Mouse (Mus musculus) thymus, adult 2 months (tissue): Measurements from ENCODE around the gene Rbms3. TPM values are rescaled to one million over a fixed set of nuclear protein-coding genes. Genes with fewer than 3 reads are reported as not detected.

Experiments used
- DNase-seq: peaks from one replicate; pipeline ENCODE4 v3.0.0; 2021
- H3K27ac ChIP-seq: fragments of 200-500 bp; 2 replicates; pipeline ENCODE4 v1.5.1; 2012; ENCODE audit warnings: low read length, control low read depth; ENCODE audit not compliant: control insufficient read depth, insufficient read depth
- H3K27me3 ChIP-seq: fragments of 200-500 bp; 2 replicates; pipeline ENCODE4 v1.6.1; 2012; ENCODE audit warnings: mild to moderate bottlenecking, low read length, moderate library complexity, mixed read lengths; ENCODE audit not compliant: control insufficient read depth, insufficient read depth
- H3K36me3 ChIP-seq: fragments of 200-500 bp; 2 replicates; pipeline ENCODE4 v1.6.1; 2012; ENCODE audit warnings: mild to moderate bottlenecking, low read length, moderate library complexity; ENCODE audit not compliant: control insufficient read depth, insufficient read depth
- H3K4me1 ChIP-seq: fragments of 200-500 bp; replicated peaks from 2 replicates; pipeline ENCODE4 v1.6.1; 2012; ENCODE audit warnings: low read length; ENCODE audit not compliant: control insufficient read depth, insufficient read depth
- H3K4me3 ChIP-seq: fragments of 200-500 bp; 2 replicates; pipeline ENCODE4 v1.5.1; 2012; ENCODE audit warnings: mild to moderate bottlenecking, low read length, control low read depth, moderate library complexity; ENCODE audit not compliant: control insufficient read depth, insufficient read depth
- CTCF ChIP-seq: fragments of 200-500 bp; IDR thresholded peaks from 2 replicates; pipeline ENCODE4 v1.5.1; 2012; ENCODE audit warnings: mild to moderate bottlenecking, control low read depth, low read length, moderate library complexity, borderline replicate concordance; ENCODE audit not compliant: control insufficient read depth, poor library complexity, insufficient read depth; ENCODE audit errors: extremely low read depth
- POLR2A ChIP-seq: fragments of 200-500 bp; IDR thresholded peaks from 2 replicates; pipeline ENCODE4 v1.6.1; 2012; ENCODE audit warnings: mild to moderate bottlenecking, low read length, control low read depth, moderate library complexity; ENCODE audit not compliant: control insufficient read depth, poor library complexity, insufficient read depth; ENCODE audit errors: extremely low read depth
- WGBS: fragments of 180-500 bp; shearing (Covaris S2); methylation state at CpG from one replicate; pipeline ENCODE4 v1.1.7; 2018; 5-methylcytosine and 5-hydroxymethylcytosine counted together
- polyA plus RNA-seq: library from polyadenylated mRNA; depleted of rRNA; stranded (reverse); fragments of >200 nt; gene quantifications from 2 replicates; pipeline ENCODE4 v1.2.3, GENCODE M21; 2012

The Rbms3 gene
- polyA plus RNA-seq, 1 experiment, result 10.9 TPM

GRCm38 (mm10) chr9:117115609-117116008 is 514.1 kb downstream of the Rbms3 start:
- no peaks in the 10 kb centered on the region for H3K27me3 ChIP-seq
- no peak for TF ChIP-seq CTCF
- no peak for TF ChIP-seq POLR2A
- H3K4me1 ChIP-seq, result no peaks in the 10 kb centered on the region
- DNase-seq, result no peak
- H3K27ac ChIP-seq, result no peak overlapping the region
- no peaks in the 10 kb centered on the region for H3K36me3 ChIP-seq
- no peak overlapping the region for H3K4me3 ChIP-seq
- 45% methylated on average over 2 of the region's 2 CpGs for WGBS

GRCm38 (mm10) chr9:117113592-117113991 is 516.1 kb downstream of the Rbms3 start:
- no peaks in the 10 kb centered on the region for H3K27me3 ChIP-seq
- DNase-seq, result no peak
- H3K27ac ChIP-seq, result no peak overlapping the region
- WGBS, result 90% methylated on average over 2 of the region's 2 CpGs
- TF ChIP-seq CTCF (no peak), POLR2A (no peak)
- no peaks in the 10 kb centered on the region for H3K4me1 ChIP-seq
- no peak overlapping the region for H3K4me3 ChIP-seq
- no peaks in the 10 kb centered on the region for H3K36me3 ChIP-seq

- TF ChIP-seq CTCF (no peak), POLR2A (no peak)
- no peaks in the 10 kb centered on the region for H3K27me3 ChIP-seq
- H3K27ac ChIP-seq, result no peak overlapping the region
- no peak for DNase-seq
- H3K4me1 ChIP-seq, result no peaks in the 10 kb centered on the region
- 96% methylated on average over 4 of the region's 4 CpGs for WGBS
- H3K4me3 ChIP-seq, result no peak overlapping the region
- no peaks in the 10 kb centered on the region for H3K36me3 ChIP-seq
Observed at GRCm38 (mm10) chr9:117107926-117108325, 521.8 kb downstream of the Rbms3 start.

GRCm38 (mm10) chr9:117102198-117102930 is 527.3 kb downstream of the Rbms3 start:
- DNase-seq, result no peak
- H3K36me3 ChIP-seq, result no peaks in the 10 kb centered on the region
- no peak for TF ChIP-seq CTCF
- no peak for TF ChIP-seq POLR2A
- H3K27me3 ChIP-seq, result no peaks in the 10 kb centered on the region
- H3K4me3 ChIP-seq, result no peak overlapping the region
- no peaks in the 10 kb centered on the region for H3K4me1 ChIP-seq
- no peak overlapping the region for H3K27ac ChIP-seq
- 87% methylated on average over 19 of the region's 19 CpGs for WGBS

GRCm38 (mm10) chr9:117100181-117100580 is 529.5 kb downstream of the Rbms3 start:
- 89% methylated on average over 5 of the region's 5 CpGs for WGBS

GRCm38 (mm10) chr9:117093551-117093950 is 536.2 kb downstream of the Rbms3 start:
- Histone ChIP-seq H3K4me3 (no peak overlapping the region), H3K27me3 (no peaks in the 10 kb centered on the region), H3K36me3 (no peaks in the 10 kb centered on the region), H3K4me1 (no peaks in the 10 kb centered on the region), H3K27ac (no peak overlapping the region)
- TF ChIP-seq POLR2A (no peak), CTCF (no peak)
- DNase-seq, result no peak
- WGBS, result 69% methylated on average over 6 of the region's 6 CpGs

More at GRCm38 (mm10) chr9:117100181-117100580, 529.5 kb downstream of the Rbms3 start:
- H3K4me1 ChIP-seq, result no peaks in the 10 kb centered on the region
- no peak for TF ChIP-seq CTCF
- no peak for TF ChIP-seq POLR2A
- no peak for DNase-seq
- no peak overlapping the region for H3K4me3 ChIP-seq
- no peak overlapping the region for H3K27ac ChIP-seq
- no peaks in the 10 kb centered on the region for H3K36me3 ChIP-seq
- H3K27me3 ChIP-seq, result no peaks in the 10 kb centered on the region

GRCm38 (mm10) chr9:117092177-117092555 is 537.5 kb downstream of the Rbms3 start:
- no peak overlapping the region for H3K4me3 ChIP-seq
- WGBS, result 95% methylated on average over 8 of the region's 8 CpGs

More at GRCm38 (mm10) chr9:117092177-117092555, 537.5 kb downstream of the Rbms3 start:
- no peaks in the 10 kb centered on the region for H3K36me3 ChIP-seq
- H3K27ac ChIP-seq, result no peak overlapping the region
- H3K27me3 ChIP-seq, result no peaks in the 10 kb centered on the region
- no peaks in the 10 kb centered on the region for H3K4me1 ChIP-seq
- TF ChIP-seq POLR2A (no peak), CTCF (no peak)
- DNase-seq, result no peak
